Mouse (Mus musculus) 3T3-L1 (cell line): ENCODE data around the gene Paxx.

Source experiments
- DNase-seq: peaks from one replicate; pipeline ENCODE4 v3.0.0-alpha.2; 2015; ENCODE audit warnings: low read depth, low spot score

Gene Paxx

GRCm38 (mm10) chr2:25408908-25409307 is 52.0 kb downstream of the Paxx start:
- DNase-seq = no peak
